Mouse (Mus musculus) thymus, postnatal 4 days (tissue): ENCODE measurements around the gene Olfr1100.

Experiments
- DNase-seq: peaks from one replicate; pipeline ENCODE4 v3.0.0; 2021

The Olfr1100 gene

GRCm38 (mm10) chr2:86979854-86980253 lies at the start of gene Olfr1100:
Olfr1100 (minus strand) TSS chr2:86979954.
- DNase-seq: no peak

GRCm38 (mm10) chr2:87026980-87027379 lies 47.2 kb upstream of the Olfr1100 start, which contains the start of gene Olfr1104:
Olfr1104 (minus strand) TSS chr2:87027080.
- DNase-seq: no peak

DNA sequence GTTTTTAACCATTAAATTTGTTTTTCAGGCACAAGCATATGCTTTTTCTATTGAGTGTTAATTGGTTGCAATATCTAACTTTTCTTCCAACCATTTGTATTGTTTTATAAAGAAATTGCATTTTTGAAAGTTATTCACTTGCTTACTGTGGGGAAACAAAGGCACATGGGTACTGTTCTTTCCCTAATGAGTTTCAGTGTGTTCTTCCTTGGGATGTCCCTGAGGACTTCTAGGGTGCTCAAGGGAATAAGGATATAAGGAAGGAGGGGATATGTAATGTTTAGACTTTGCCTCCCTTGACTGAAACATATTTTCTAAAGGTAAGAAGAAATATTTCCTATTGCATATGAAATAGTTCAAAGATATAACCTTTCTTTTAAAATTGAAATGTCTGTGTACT lies 18.3 kb upstream of the Olfr1100 start, which contains the start of gene Olfr1102:
Gene Olfr1102 (plus strand): TSS at position 301 of the 400 bp plus-strand sequence.
- DNase-seq: no peak

DNA sequence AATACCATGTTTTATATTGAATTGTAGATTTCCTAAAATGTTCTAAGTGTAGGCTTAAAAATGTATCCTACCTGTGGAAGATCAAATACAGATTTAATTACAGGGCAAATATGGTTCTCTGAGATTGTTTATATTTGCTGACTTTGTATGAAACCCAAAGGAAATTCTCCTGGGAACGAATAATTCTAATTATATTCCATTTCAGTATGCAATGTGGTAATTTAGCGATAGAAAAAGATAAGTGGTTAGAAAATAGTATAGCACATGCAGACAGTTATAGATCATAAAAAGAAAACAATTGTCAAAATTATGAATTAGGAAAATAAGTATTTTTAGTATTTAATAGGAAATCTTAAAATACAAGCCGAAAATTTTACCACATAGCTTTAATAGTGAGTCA lies 11.4 kb upstream of the Olfr1100 start, which contains the start of gene Olfr1101:
Gene Olfr1101 (minus strand): TSS at position 101 of the 400 bp plus-strand sequence.
- DNase-seq: no peak

DNA sequence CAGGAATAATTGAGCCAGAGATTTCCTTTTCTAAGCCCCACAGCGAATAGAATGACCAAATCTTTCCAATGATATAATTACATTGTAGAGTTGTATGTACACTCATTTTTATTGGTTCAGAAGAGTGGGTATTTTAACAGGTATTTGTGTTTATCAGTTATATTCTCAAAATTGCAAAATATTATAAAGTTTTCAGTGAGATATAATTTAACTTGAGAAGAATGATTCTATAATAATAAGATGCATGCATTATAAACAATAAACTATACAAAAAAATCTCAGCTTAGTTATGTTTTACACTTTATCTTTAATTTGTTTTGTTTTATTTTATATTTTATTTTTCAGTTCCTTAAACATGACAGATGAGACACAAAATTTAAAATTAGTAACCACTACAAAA lies 19.2 kb downstream of the Olfr1100 start, which contains the start of gene Olfr1099:
Gene Olfr1099 (minus strand): TSS at position 101 of the 400 bp plus-strand sequence.
- DNase-seq: no peak

DNA sequence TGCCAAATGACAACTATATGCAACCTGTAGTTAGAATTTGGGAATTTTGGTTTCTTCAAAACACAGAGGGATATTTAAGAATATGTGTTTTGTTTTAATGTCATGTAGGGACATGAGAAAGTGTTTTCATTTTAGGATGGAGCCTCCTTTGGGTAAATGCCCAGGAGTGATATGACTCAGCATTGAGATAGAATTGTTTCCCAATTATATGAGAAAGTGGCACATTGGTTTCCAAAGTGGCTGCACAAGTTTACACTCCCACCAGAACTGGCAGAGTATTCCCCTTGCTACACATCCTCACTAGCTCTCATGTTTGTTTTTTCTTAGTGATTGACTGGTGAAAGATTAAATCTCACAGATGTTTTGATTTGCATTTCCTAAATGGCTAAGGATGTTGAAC lies 53.2 kb downstream of the Olfr1100 start:
- no peak for DNase-seq
